Mouse (Mus musculus) hindbrain, embryonic 13.5 days (tissue): ENCODE results near the gene Cpne8. TPM values are rescaled to one million over a fixed set of nuclear protein-coding genes. Genes with fewer than 3 reads are reported as not detected.
"Not testable (repeated sequence)": the region's sequence is repeated elsewhere in the genome, so short reads cannot be mapped to it uniquely, and the experiment has no call there.

Source experiments
- ATAC-seq: fragments of 200-750 bp; cut with Nextera tagmentation; 2 replicates; pipeline ENCODE4 v1.8.0; 2017; ENCODE audit warnings: moderate TSS enrichment; ENCODE audit not compliant: low FRiP score
- H3K27ac ChIP-seq: fragments of 300-500 bp; sonication (generic); 2 replicates; pipeline ENCODE4 v1.5.1; 2015; ENCODE audit warnings: inconsistent platforms, mild to moderate bottlenecking, moderate library complexity
- H3K27me3 ChIP-seq: fragments of 300-500 bp; sonication (generic); 2 replicates; pipeline ENCODE4 v1.6.1; 2015; ENCODE audit warnings: mild to moderate bottlenecking, inconsistent platforms
- H3K36me3 ChIP-seq: fragments of 300-500 bp; sonication (generic); 2 replicates; pipeline ENCODE4 v1.6.1; 2015; ENCODE audit warnings: mild to moderate bottlenecking, inconsistent platforms
- H3K4me1 ChIP-seq: fragments of 300-500 bp; sonication (generic); replicated peaks from 2 replicates; pipeline ENCODE4 v1.6.1; 2015; ENCODE audit warnings: inconsistent platforms
- H3K4me2 ChIP-seq: fragments of 300-500 bp; sonication (generic); 2 replicates; pipeline ENCODE4 v1.6.1; 2015; ENCODE audit warnings: inconsistent platforms, mild to moderate bottlenecking, moderate library complexity
- H3K4me3 ChIP-seq: fragments of 300-500 bp; sonication (generic); 2 replicates; pipeline ENCODE4 v1.5.1; 2015; ENCODE audit warnings: mild to moderate bottlenecking, inconsistent platforms
- H3K9ac ChIP-seq: fragments of 300-500 bp; sonication (generic); 2 replicates; pipeline ENCODE4 v1.6.1; 2015; ENCODE audit warnings: mild to moderate bottlenecking, inconsistent platforms
- H3K9me3 ChIP-seq: fragments of 300-500 bp; sonication (generic); 2 replicates; pipeline ENCODE4 v1.6.1; 2016; ENCODE audit warnings: inconsistent platforms
- WGBS: fragments of 180-500 bp; shearing (Covaris S2); methylation state at CpG from one replicate; pipeline ENCODE4 v1.1.7; 2015; 5-methylcytosine and 5-hydroxymethylcytosine counted together
- polyA plus RNA-seq: library from polyadenylated mRNA; unstranded; fragments of >200 nt; fragmentation: Nextera tagmentation; extraction: Ambion mirVana; gene quantifications from 2 replicates; pipeline ENCODE4 v1.2.1, GENCODE M21; 2015

Gene Cpne8
- polyA plus RNA-seq, 1 experiment from 2014 or later = 10.7 TPM

DNA sequence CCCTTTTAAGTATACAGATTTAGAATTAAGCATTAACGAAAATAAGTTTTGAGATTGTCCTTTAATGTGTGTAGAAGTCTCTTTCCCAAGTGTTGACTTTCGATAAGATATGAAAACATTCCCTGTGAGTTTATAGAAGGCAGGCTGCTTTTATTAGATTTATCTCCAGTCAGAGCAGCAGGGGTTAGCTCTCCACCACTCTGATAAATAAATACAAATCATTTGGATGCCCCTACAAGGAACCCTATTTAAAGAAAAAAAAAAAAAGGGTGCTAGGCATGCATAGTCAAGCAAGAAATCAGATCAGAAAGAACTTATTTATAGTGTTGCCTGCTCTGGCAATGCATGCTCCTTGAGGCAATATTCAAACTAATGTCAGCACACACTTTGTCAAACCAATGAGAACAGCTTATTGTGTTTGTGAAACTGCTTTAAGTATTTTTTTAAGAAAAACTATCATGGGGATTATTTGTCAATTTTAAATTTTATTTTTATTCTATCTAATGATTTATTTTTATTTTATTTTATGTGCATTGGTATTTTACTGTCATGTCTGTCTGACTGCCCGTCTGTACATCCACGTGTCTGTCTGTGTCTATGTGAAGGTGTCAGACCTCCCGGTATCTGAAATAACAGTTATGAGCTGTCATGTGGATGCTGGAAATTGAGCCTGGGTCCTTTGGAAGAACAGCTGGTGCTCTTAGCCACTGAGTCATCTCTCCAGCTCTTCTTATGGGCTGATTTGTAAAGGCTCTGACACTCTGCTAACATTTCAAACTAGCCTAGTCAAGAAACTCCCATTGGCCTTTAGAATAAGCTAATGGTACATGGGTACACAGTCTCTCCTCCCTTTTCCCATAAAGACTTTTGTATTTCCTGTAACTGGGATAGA, 142.7 kb downstream of the Cpne8 start:
- WGBS = 88% methylated on average over 5 of the region's 5 CpGs
- no peak for ATAC-seq
- Histone ChIP-seq H3K4me2 (no peak overlapping the region), H3K9me3 (no peaks in the 10 kb centered on the region), H3K4me1 (0 out of 2 replicates have a peak, but pooled peaks cover 6% of the 10 kb centered on the region), H3K27ac (no peak overlapping the region), H3K9ac (no peak overlapping the region), H3K27me3 (no peaks in the 10 kb centered on the region), H3K36me3 (no peaks in the 10 kb centered on the region), H3K4me3 (no peak overlapping the region)

DNA sequence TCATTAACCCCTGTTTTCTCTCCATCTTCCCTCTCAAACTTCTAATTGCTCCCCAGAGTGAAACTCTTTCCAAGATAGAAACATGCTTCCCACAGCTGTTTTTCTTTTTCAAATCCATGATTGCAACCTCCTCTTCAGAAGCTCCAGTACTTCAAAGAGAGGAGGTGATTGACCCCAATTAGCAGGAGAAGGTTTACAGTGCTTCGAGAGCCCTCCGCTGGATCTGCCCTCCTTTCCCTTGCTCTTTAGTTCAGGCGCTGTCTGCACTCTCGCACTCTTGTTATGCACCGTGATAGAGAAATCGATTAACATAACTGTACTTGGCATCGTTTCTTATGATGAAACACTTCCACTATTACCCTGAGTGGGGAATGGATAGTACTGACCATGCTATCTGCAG, 143.5 kb downstream of the Cpne8 start:
- Histone ChIP-seq H3K36me3 (no peaks in the 10 kb centered on the region), H3K27ac (no peak overlapping the region), H3K4me2 (no peak overlapping the region), H3K27me3 (no peaks in the 10 kb centered on the region), H3K4me3 (no peak overlapping the region), H3K9me3 (no peaks in the 10 kb centered on the region), H3K4me1 (0 out of 2 replicates have a peak, but pooled peaks cover 6% of the 10 kb centered on the region), H3K9ac (no peak overlapping the region)
- ATAC-seq = no peak
- WGBS = 68% methylated on average over 7 of the region's 7 CpGs

DNA sequence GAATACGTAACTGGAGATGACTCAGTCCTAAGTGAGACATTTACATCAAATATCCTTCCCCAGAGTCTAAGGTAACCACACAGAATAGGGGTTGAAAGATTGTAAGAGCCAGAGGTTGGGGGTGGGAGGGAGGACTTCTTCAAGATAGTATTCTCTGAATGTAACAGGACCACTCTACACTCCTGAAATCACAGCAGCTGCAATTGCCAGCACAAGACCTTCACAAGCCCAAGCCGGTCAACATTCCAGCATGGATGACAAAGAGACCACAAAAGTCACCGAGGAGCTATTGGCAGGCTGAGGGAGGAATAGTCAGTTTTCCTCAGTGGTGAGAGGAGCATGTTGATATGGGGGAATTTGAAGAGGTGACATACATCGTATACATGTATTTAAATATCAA, 166.5 kb downstream of the Cpne8 start:
- H3K36me3 ChIP-seq = no peaks in the 10 kb centered on the region
- no peak overlapping the region for H3K4me3 ChIP-seq
- no peak overlapping the region for H3K4me2 ChIP-seq
- H3K4me1 ChIP-seq = no peaks in the 10 kb centered on the region
- no peak overlapping the region for H3K9ac ChIP-seq
- H3K27me3 ChIP-seq = no peaks in the 10 kb centered on the region
- no peak for ATAC-seq
- WGBS = 95% methylated on average over 4 of the region's 4 CpGs
- no peaks in the 10 kb centered on the region for H3K9me3 ChIP-seq
- H3K27ac ChIP-seq = no peak overlapping the region

DNA sequence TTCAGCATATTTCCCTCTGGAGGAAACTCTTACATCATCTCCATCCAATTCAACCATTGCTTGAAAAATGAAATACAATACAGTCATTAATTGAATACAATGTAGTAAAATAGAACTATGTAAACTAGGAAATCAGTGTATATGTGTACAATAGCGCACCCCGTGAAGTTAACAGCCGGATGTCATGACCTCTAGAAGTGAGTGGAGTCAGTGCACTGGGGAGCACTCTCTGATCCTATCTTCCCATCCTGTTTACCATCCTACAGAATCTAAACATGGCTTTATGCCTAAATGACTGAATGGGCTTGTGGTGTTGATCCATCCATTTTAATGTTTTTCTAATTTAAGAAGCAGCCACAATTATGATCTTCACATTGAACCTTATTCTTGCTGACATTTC, 182.2 kb downstream of the Cpne8 start:
- Histone ChIP-seq H3K4me2 (no peak overlapping the region), H3K27me3 (no peaks in the 10 kb centered on the region), H3K9me3 (no peaks in the 10 kb centered on the region), H3K9ac (no peak overlapping the region), H3K4me3 (no peak overlapping the region), H3K27ac (no peak overlapping the region), H3K4me1 (peaks cover 9% of the 10 kb centered on the region; the same call in 1 of the 2 replicates), H3K36me3 (no peaks in the 10 kb centered on the region)
- no peak for ATAC-seq
- 84% methylated on average over 3 of the region's 3 CpGs for WGBS

DNA sequence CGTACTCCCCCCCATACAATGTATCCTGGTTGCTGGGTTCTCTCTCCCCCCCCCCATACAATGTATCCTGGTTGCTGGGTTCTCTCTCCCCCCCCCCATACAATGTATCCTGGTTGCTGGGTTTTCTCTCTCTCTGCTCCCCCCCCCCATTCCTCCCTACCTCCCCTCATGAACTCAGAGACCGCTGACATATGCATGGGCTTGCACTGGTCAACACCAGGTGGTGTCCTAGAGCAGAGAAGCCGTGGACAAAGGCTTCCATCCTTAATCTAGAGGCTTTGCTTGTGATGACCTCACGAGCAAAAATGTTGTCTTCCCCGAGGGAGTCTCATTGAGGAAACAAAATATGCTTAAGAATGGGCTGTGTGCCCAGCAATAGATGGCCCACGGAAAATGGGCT, 187.7 kb downstream of the Cpne8 start:
- H3K27ac ChIP-seq = no peak overlapping the region
- H3K9me3 ChIP-seq = no peaks in the 10 kb centered on the region
- no peak overlapping the region for H3K4me2 ChIP-seq
- no peak overlapping the region for H3K9ac ChIP-seq
- ATAC-seq = no peak
- 70% methylated on average over 6 of the region's 6 CpGs for WGBS
- H3K27me3 ChIP-seq = no peaks in the 10 kb centered on the region
- H3K4me1 ChIP-seq = no peaks in the 10 kb centered on the region
- H3K4me3 ChIP-seq = no peak overlapping the region
- no peaks in the 10 kb centered on the region for H3K36me3 ChIP-seq

DNA sequence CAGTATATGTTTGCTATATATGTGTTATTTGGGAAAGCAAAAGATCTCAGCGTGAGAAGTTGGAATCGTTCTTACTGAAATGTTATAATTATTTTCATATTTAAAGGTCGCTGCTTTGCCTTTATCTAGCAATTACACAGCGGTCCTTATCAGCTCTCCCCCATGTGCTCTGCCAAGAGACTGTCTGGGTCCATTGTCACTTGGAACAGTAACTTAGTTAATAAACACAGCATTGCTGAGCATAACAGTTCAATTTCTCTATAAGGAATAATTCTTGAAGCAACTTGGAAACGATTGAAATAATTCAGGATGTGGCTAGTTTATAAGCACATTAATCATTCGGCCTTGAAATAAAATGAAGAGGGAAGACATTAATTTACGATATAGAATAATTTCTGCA, 189.0 kb downstream of the Cpne8 start:
- no peak for ATAC-seq
- Histone ChIP-seq H3K36me3 (no peaks in the 10 kb centered on the region), H3K27ac (no peak overlapping the region), H3K4me2 (no peak overlapping the region), H3K9ac (no peak overlapping the region), H3K9me3 (no peaks in the 10 kb centered on the region), H3K27me3 (no peaks in the 10 kb centered on the region), H3K4me1 (no peaks in the 10 kb centered on the region), H3K4me3 (no peak overlapping the region)
- WGBS = 93% methylated on average over 7 of the region's 7 CpGs

DNA sequence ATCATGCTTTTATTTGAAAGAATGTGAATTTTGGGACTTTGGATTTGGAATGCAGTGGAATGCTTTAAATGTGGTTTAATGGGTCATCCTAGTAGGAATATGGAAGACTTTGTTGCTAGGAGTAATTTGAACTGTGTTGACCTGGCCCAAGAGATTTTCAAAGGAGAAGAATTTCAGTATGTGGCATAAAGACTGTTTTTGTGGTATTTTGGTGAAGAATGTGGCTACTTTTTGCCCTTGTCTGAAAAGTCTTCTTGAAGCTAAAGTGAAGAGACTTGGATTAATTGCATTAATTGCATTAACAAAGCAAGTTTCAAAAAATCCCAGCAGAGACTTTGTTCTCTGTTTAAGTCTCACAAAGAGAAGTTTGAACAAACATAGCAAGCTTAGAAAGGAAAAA, 208.7 kb downstream of the Cpne8 start:
- H3K4me3 ChIP-seq, H3K9ac ChIP-seq, ATAC-seq, H3K36me3 ChIP-seq, H3K9me3 ChIP-seq, H3K4me1 ChIP-seq, H3K4me2 ChIP-seq, H3K27me3 ChIP-seq, H3K27ac ChIP-seq: not testable (repeated sequence)

DNA sequence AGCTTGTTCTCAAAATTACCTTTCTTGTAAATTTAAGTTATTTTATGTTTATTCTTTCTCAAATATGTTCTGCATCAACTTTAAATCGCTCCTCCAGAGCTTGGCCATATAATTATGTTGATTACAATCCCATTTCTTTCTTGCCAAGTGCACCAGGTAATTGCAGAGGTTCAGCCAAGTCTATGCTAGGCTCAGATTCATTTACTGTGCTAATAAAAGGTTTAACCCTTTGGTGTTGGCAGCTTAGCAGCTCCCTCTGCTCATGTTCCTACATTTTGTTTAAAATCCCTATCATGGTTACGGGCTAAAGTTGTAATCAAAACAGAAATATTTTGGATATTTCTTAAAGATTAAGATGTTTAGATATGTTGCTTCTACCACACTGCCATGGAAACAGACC, 216.0 kb downstream of the Cpne8 start:
- 85% methylated on average over 2 of the region's 2 CpGs for WGBS
- H3K27me3 ChIP-seq = no peaks in the 10 kb centered on the region
- H3K4me3 ChIP-seq = no peak overlapping the region
- no peak overlapping the region for H3K27ac ChIP-seq
- no peak overlapping the region for H3K4me2 ChIP-seq
- H3K9ac ChIP-seq = no peak overlapping the region
- H3K9me3 ChIP-seq = peaks cover 8% of the 10 kb centered on the region
- no peak for ATAC-seq
- no peaks in the 10 kb centered on the region for H3K36me3 ChIP-seq
- no peaks in the 10 kb centered on the region for H3K4me1 ChIP-seq

DNA sequence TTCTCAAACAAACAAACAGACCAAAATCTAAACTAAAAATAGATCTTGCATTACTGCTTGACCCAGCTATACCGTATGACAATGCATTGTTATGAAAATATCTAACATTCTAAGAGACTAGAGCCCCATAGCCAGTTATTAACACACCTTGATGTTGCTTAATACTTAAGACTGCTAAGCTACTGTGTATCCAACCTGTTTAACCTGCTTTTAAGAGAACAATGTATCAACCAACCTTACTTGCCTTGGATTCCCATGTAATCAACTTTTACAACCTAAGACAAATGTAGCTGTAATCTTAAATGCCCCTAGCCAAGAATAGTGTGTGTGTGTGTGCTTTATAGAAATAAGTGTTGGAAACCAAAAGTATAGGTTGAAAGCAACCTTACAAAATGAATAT, 233.2 kb downstream of the Cpne8 start:
- Histone ChIP-seq H3K27ac (no peak overlapping the region), H3K4me2 (no peak overlapping the region), H3K36me3 (no peaks in the 10 kb centered on the region), H3K27me3 (no peaks in the 10 kb centered on the region), H3K4me1 (no peaks in the 10 kb centered on the region), H3K9me3 (no peaks in the 10 kb centered on the region), H3K9ac (no peak overlapping the region), H3K4me3 (no peak overlapping the region)
- no peak for ATAC-seq
- WGBS = 80% methylated on average over 1 of the region's 1 CpGs
